Mouse (Mus musculus) liver, postnatal 0 days (tissue): Measurements from ENCODE around the gene Timm23.

ENCODE experiments used
- CTCF ChIP-seq: sonication (generic); IDR thresholded peaks from 2 replicates; pipeline ENCODE4 v1.5.1; 2016; ENCODE audit warnings: antibody characterized with exemption, low read depth
- EP300 ChIP-seq: IDR thresholded peaks from 2 replicates; pipeline ENCODE4 v1.6.1; 2016; ENCODE audit warnings: antibody characterized with exemption, low read depth, mild to moderate bottlenecking

DNA sequence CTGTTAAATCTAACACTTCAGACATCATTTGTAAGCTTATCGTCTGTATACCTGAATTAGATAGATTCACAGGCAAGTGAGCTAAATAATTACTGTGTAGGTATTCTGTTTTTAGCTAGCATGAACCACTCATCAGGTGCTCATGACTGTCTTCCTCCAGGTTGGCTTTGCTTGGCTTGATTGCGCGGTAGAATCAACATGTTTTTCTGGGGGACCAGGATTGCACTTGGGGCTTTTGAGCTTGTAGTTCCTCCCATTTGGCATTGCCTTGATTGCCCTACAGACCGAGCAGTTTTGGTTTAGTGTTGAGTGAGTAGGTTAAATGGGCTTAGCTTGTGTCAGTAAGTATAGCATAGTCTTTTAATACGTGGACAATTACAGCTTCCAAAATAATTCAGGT, 39.5 kb downstream of the Timm23 start:
- TF ChIP-seq CTCF, result no peak
- TF ChIP-seq EP300, result no peak
